Mouse (Mus musculus) spleen, postnatal 10 days (tissue): ENCODE measurements around the gene Ube4b.

Experiments
- DNase-seq, 2 experiments: peaks; one replicate each; pipeline ENCODE4 v3.0.0; 2021 to 2022; ENCODE audit warnings: low spot score in 2 of 2

Ube4b gene

DNA sequence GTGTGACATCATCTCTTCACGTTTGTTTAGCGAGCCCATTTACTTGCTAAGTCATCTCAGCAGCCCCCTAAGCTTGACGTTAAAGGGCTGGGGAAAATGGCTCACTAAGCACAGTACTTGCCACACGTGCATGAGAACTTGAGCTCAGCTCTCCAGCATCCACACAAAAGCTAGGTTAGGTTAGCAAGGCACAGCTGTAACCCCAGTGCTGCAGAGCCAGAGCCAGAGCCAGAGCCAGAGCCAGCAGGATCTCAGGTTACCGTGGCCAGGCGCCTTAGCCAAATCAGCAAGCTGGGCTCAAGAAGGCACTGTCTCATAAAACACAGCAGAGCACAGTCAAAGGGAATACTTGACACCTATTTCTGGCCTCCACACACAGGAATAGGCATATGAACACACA is 31.0 kb downstream of the Ube4b start:
- no peak for DNase-seq

DNA sequence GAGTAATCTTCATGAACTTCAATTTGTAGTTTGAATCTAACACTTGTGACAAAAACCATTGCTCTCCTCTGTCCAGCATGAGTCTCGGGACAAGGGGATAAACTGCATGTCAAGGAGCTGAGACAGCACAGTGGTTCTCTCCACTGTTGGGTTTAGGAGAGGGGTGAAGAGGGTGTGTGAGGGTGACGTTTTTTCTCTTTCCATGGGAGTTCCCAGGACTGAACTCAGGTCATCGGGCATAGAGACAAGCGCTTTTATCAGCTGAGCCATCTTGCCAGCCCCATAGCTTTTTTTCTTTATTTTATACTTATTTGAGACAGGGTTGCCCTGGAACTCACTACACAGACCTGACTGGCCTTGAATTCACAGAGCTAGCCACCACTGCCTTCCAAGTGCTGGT is 32.3 kb downstream of the Ube4b start:
- DNase-seq = no peak

DNA sequence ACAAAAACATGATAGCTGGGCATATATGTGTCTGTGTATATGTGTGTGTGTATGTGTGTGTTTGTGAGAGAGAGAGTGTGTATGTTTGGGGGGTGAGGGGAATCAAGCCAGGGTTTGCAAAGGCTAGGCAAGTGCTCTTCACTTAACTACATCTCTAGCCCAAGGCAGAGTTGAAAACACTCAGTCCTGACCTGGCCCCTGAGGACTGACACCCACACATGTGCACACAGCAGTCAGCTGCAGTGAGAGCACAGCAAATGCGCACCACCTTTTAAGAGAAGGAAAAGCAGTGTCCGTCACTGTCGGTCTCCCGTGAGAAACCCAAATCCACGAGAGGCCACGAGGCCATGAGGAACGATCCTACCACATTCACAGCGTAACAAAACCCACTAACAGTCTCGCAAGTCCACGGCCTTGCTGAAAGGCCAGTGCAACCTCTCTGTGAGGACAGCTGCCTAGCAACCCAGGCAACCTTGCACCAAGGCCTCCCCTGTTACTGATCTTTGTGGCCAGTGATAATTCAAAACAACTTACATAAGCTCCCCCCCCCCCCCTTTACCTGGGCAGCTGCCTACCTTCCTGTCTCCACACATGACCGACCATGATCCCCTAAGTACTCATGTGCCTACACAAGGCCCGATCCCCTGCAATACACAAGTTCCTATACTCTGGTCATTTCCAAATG is 33.1 kb downstream of the Ube4b start:
- no peak for DNase-seq

DNA sequence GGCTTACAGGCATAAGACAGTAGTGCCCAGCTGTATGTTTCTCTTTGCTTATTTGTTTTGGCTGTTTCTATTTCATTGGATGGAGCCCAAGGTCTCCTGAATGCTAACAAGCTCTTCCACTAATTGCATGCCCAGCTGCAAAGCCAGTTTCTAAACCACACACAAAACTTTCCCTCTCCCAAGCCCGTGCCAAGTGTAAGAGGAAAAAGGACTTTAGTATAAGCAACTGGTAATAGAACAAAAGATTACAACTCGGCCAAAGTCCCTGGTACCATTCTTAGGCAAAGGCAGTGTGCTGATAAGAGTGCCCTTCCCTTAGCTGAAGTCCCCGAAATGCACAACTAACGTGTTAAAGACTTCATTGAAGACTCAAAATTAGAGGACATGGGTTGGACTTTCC is 34.2 kb downstream of the Ube4b start:
- DNase-seq = no peak

DNA sequence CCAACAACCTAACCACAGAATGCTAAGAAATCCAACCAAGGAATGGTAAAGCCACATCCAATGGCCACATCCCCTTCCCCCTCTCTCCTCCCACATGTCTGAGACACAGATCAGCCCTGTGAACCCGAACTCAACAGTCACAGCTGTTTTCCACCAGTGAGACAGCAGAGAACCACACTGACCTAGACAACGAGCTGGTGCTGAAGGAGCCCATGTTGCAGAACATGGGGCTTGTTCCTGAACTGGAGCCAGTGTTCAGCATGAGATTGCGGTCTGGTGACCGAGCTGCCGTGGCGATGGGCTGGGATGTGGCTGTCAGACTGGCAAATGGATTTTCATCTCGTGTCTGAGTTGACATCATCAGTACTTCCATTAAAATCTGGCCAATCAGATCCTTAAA is 45.5 kb downstream of the Ube4b start:
- no peak for DNase-seq

DNA sequence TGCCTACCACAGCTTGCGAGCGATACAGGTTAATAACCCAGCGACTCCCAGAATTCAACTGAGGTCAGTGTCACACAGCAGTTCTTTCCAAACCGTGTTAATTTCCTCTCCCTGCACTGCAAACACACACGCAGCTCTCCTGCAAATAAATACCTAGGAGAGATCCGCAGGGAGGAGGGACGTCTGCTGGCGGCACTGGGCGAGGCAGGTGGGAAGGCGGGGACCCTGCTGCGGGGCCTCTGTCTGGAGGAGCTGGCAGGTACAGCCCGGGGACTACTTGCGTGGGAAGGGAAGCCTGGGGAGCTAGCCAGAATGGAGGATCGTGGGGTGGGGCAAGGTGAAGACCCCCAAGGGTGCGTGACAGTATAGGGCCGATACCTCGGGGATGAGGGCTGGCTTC is 46.7 kb downstream of the Ube4b start:
- no peak for DNase-seq

DNA sequence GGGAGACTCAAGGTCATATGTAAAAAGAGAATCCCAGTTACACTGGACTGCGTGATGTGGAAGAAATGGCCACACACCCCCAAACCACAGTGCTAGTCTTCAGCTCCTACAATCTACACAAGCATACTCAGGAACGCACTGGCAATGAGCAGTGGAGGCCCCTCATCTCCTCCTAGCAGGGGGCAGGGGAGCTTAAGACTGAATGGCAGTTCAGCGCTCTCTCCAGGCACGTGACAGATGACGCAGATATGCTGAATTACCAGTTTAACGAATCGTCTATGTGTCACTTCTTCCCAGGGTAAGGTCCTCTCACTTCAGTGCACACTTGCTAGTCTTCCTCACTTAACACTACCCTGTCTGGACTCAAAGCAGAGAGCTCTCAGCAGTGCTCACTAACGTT is 47.7 kb downstream of the Ube4b start:
- no peak for DNase-seq

DNA sequence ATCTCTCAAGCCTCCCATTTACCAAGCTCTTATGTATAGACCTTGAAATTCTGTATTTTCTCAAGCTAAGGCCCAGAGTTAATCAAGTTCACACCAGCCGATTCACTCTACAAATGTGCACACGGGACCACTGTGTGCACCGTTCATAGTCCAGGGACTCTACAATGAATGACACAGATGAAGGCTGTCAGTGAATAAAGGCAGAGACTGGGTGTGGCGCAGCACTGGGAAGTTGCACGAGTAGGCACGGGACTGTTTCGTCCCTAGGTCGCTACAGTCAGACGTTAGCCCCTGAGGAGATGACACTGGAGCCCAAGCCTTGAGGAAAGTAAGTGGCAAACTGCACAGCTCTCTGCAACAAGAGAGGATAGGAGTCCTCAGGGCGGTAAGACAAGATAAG is 50.5 kb downstream of the Ube4b start:
- no peak for DNase-seq

DNA sequence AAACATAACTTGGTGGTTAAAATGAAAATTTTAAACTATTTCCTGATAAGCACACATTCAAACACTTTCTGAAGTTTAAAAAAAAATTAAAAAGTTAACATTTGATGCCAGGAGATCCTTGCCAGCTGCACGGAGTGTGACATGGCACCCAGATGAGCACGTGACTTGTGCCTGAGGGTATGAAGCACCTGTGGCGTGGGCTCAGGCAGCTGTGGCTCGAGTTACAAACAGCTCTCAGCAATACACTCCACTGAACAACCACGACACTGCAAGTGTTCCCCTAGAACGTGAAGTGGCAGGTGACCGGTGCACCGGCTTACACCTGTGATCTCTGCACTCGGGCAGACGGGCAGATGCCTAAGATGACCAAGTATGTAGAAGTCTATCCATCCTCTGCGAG is 51.9 kb downstream of the Ube4b start:
- no peak for DNase-seq

DNA sequence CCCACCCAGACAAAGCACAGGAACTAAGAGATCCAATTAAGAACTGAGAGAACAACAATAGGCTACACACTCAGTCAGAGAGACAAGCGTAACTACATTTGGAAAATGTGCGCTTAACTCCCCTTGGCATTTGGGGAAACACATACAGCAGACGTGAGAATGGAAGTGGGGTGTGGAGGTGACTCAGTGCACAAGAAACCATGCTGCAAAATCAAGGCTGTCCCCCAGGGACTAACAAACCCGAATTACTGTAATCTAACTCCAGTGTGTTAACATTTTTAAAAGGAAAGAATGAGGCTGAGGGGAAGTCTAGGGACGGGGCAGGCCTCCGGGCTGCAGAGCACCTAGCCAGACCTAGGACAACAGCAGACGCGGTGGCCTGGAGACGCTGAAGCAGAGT is 52.6 kb downstream of the Ube4b start:
- no peak for DNase-seq

DNA sequence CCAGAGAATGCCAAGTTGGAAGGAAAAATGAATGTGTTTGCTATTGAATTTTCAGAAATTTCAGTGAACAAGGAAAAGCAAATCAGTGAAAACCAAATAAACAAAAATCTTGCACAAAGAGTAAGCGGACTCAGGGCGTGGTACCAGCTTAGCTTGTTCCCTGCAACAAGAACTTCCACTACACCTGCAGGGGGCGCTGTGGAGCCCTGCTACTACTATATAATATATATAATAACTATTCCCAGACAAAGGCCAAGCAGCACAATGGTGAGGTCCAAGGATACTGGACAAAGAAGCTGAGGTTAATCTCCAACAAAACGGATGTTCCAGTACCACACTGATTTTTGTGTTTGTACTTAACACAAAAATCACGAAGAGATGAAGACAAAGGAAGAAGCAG is 53.1 kb downstream of the Ube4b start:
- DNase-seq = peak; percentile 17 to 66

DNA sequence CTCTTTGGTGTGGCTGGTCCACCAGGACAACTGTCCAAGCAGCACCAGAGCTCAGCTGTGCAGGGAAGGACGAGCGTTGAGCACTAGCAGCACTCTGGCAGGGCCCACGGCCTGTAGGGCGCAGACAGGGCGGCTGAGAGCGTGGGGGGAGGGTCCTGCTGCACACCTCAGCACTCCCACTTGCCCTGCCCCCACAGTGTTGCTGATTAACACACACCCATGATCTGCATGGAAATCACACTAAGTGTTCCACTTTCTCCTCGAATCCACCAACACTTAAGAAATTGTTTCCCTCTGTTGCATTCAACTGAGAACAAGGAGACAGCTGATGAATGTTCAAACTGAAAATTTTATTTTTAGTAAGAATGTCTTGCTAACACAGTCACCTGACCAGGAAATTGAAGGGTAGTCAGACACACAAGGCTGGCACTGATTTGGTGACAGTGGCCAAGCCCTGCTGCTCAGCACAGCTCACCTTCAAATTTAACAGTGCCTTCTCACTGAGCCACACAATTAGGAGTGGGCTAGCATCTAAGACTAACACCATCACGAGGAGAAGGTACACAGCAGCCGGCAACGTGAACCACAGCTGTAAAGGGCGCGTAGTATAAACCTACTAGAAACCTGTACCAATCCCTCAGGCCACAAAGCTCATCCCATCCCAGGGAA is 60.7 kb downstream of the Ube4b start:
- DNase-seq = no peak

DNA sequence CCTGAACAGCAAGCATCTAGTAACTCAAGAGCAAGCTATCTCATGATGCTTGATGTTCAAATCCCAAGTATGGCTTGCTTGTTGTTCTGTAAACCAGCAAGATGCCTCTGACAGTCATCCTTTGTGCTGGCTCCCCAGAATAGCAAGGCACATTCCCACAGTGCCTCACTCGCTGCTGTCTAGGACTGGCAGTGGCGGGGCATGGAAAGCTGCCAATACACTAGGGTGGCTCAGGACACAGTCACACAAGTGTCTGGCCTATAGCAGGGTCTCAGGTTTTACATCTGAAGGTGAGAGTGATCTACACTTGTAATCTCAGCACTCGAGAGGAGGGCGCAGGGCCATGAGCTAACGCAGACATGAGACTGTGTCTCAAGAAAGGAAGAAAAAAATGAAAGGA is 61.7 kb downstream of the Ube4b start:
- no peak for DNase-seq

DNA sequence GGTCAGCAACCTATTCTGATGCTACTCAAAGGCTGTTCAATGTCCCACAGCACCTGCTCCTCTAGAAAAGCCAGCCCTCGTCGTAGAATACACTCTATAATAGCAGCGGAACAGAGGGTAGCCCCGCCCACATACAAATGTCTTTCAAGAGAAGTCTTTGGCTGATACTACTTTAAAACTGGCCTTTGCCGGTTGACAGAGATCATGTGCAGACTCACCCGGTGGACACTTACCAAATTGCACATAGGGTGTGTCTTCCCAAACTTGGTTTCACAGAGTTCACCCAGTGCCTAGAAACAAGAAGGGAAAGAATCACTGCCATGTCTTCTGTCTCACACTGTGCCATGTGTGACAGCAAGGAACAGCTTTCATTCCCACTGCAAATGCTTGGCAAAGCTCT is 65.5 kb downstream of the Ube4b start:
- DNase-seq = no peak

DNA sequence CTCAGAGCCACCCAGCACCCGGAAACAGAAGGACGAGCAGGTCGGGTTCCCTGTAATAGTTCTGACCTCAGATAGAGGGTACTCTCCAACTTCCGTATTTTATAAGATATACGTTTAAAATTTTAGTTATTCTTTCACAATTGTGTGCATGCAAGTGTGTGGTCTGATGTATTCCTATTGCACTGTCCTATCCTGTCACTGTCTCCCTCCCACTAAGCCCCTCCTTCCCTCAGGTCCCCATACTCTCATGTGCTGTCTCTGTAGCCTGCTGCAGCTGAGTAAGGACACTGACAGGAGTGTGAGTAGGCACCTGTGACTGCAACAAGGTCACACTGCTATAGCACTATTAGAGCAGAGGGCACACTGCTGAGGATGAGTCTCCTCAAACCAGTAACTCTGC is 65.9 kb downstream of the Ube4b start:
- no peak for DNase-seq

DNA sequence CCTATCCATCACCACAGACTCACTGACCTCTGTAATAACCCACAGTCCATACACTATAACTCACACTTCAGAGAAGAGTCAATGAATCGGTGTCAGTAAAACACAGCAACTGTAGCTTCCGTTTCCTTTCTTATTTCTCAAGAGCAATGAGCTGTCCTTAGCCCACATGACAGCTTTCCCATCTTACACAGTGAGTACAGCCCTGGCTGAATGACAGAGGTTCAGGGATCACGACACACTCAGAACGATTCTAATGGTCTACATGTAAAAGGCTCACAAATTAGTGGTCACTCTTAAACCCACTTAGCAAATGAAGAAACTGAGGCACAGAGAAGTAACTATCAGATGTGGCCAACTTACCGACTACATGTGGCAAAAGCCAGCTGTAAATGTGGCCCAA is 68.6 kb downstream of the Ube4b start:
- DNase-seq = no peak

DNA sequence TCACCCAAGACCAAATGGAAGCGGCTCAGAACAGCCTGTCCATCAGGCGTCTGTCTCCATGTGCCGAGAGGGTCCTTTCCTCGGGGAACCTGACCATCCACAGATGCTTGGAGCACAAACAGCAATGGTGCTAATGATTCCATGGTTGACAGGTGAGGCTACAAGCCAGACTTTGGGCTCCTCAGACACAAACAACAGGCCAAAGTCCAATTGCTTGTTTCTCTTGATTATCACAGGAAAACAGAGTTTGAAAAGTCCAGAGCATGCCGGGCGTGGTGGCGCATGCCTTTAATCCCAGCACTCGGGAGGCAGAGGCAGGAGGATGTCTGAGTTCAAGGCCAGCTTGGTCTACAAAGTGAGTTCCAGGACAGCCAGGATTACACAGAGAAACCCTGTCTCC is 71.9 kb downstream of the Ube4b start:
- no peak for DNase-seq

DNA sequence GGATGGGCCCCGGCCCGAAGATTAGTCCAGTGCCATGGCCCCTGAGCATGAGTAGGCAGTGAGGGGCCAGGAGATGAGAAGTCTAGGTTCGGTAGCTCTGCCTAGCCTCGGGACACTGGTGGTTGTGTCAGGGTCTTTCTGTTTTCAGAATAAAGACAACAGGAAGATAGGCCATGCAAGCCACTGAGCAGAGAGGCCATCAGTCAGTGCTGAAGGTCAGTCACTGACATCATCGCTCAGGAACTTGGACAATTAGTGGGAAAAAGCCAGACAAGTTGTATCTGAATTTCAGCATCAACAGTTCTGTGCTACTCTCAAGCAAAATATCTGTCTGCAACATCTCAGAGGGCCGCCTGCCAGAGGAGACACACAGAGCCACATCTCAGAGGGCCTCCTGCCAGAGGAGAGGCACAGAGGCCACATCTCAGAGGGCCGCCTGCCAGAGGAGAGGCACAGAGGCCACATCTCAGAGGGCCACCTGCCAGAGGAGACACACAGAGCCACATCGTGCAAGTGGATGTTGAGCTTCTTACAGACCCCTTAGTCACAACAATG is 74.9 kb downstream of the Ube4b start:
- DNase-seq = no peak

DNA sequence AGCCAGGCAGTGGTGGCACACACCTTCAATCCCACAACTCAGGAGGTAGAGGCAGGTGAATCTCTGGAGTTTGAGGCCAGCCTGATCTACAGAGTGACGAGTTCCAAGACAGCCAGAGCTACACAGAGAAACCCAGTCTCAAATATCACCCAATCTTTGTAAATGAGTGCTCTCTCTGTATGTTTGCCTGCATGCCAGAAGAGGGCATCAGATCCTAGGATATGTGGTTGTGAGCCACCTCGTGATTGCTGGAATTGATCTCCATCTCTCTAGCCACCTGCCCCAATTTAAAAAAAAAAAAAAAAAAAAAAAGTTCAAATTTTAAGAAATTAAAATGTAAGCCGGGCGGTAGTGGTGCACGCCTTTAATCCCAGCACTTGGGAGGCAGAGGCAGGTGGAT is 77.6 kb downstream of the Ube4b start:
- no peak for DNase-seq

DNA sequence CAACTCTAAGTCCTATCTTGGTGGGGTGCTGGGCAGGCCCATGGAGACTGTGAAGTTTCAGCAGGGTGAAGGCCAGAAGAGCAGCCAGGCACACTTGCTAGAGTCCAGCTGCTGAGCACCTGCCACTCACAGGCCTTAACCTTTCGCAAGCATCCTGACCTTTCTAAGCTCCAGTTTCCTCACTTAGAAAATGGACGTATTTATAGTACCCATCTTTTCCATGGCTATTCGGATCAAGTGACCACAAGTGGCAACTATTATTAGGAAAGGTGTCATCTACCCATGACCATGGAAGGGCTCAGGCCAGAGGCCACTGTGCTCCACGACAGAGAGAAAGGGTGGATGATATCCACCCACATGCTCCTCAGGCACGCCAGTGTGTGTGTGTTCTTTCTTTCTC is 80.7 kb downstream of the Ube4b start:
- DNase-seq = no peak

DNA sequence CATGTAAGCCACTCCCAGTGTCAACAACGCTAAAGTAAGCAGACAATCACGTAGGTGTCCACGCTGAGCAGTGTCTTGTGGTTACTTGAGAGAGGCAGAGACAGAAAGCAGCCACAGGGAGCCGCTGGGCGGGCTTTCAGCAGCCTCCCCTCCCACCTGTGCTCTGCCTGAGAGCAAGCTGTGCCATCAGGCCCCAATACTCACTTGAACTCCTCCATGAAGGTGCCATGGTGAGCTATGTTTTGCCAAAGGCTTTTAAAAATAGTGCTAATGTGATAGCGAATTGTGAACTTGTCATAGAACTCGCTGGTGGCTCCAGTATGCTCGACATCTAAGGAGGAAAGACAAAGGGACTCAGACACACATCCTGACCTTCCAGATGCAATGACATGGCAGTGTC is 82.2 kb downstream of the Ube4b start:
- DNase-seq = no peak

DNA sequence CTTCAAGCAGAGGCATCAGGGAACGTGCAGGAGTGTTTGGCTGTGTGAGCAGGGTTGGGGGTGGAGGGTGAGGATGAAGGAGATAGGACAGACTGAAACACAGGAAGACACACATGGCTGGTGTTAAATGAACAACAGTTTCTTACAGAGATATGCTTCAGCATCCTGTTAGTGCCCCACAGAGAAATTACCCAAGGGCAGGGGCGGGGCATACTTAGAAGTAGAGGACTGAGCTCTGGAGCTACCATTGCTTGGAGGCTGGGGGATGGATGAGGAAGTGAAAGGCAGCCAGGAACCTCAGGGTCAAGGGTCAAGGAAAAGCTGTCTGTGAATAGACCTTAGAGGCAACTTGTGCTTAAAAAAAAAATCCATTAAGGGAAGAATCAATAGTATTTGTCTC is 85.9 kb downstream of the Ube4b start:
- DNase-seq = no peak

DNA sequence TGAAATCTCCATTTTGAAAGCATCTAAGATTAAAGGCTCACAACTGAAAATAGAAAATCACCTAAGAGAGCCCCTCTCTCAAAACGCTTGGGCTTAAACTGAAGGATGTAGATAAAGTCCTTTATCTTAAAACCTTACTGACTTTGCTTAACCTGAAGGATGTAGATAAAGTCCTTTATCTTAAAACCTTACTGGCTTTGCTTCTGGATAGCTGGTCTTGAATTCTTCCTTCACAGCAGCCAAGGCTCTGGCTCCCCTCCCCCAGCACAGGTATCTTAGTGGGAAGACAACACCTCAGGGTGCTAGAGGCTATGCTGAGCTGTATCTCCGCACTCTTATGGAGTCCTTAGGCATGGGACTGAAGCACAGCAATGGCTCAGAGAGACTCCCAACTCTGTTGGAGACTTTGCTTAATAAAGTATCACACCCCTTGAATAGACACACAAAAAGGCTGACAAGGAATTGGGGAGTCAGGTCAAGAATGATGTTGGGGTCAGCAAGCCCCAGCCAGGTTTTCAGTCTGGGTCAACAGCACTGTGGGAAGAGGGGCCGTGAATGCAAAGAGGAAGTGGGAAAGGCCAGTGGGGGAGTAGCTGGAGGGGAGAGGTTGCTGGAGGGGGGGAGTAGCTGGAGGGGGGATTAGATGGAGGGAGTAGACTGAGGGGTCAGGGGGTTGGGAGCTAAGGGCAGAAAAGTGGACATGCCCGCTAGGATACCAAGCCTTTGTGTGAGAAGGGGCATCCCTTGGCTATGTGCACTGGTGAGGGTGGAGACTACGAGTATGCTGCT is 86.9 kb downstream of the Ube4b start:
- DNase-seq = no peak
